Mouse (Mus musculus) forebrain, embryonic 14.5 days (tissue): ENCODE results near the gene Zfp524. TPM values are rescaled to one million over a fixed set of nuclear protein-coding genes. Genes with fewer than 3 reads are reported as not detected.

Source experiments
- ATAC-seq: fragments of 200-750 bp; cut with Nextera tagmentation; 2 replicates; pipeline ENCODE4 v1.8.0; 2017; ENCODE audit warnings: mild to moderate bottlenecking, moderate library complexity
- DNase-seq: peaks from one replicate; pipeline ENCODE4 v3.0.0-alpha.2; 2015; ENCODE audit warnings: low spot score
- H3K27ac ChIP-seq: fragments of 300-500 bp; sonication (generic); 2 replicates; pipeline ENCODE4 v1.5.1; 2014; ENCODE audit warnings: low read depth, mild to moderate bottlenecking, control low read depth, low read length, moderate library complexity
- H3K27me3 ChIP-seq: fragments of 300-500 bp; sonication (generic); replicated peaks from 2 replicates; pipeline ENCODE4 v1.6.1; 2014; ENCODE audit warnings: low read length, control low read depth, mixed read lengths; ENCODE audit not compliant: control insufficient read depth, insufficient read depth
- H3K36me3 ChIP-seq: fragments of 300-500 bp; sonication (generic); 2 replicates; pipeline ENCODE4 v1.6.1; 2014; ENCODE audit warnings: low read length, control low read depth; ENCODE audit not compliant: control insufficient read depth, insufficient read depth
- H3K4me1 ChIP-seq: fragments of 300-500 bp; sonication (generic); 2 replicates; pipeline ENCODE4 v1.6.1; 2014; ENCODE audit warnings: antibody characterized with exemption, low read length, control low read depth; ENCODE audit not compliant: control insufficient read depth, insufficient read depth
- H3K4me2 ChIP-seq: fragments of 300-500 bp; sonication (generic); 2 replicates; pipeline ENCODE4 v1.6.1; 2014; ENCODE audit warnings: mild to moderate bottlenecking, control low read depth, low read length
- H3K4me3 ChIP-seq: fragments of 300-500 bp; sonication (generic); 2 replicates; pipeline ENCODE4 v1.5.1; 2014; ENCODE audit warnings: low read depth, low read length, control low read depth
- H3K9ac ChIP-seq: fragments of 300-500 bp; sonication (generic); 2 replicates; pipeline ENCODE4 v1.6.1; 2014; ENCODE audit warnings: mild to moderate bottlenecking, low read length, control low read depth, moderate library complexity
- H3K9me3 ChIP-seq: fragments of 300-500 bp; sonication (generic); replicated peaks from 2 replicates; pipeline ENCODE4 v1.6.1; 2016; ENCODE audit warnings: low read length, control low read depth, mixed read lengths; ENCODE audit not compliant: control insufficient read depth
- WGBS: fragments of 180-500 bp; shearing (Covaris S2); extraction: QIAGEN DNeasy Blood & Tissue Kit; methylation state at CpG from one replicate; pipeline ENCODE4 v1.1.7; 2014; 5-methylcytosine and 5-hydroxymethylcytosine counted together
- polyA plus RNA-seq: library from polyadenylated mRNA; unstranded; fragments of >200 nt; fragmentation: Nextera tagmentation; extraction: Ambion mirVana; gene quantifications from 2 replicates; pipeline ENCODE4 v1.2.1, GENCODE M21; 2014

Gene Zfp524
- polyA plus RNA-seq, 1 experiment from 2014 or later = 13.5 TPM

DNA sequence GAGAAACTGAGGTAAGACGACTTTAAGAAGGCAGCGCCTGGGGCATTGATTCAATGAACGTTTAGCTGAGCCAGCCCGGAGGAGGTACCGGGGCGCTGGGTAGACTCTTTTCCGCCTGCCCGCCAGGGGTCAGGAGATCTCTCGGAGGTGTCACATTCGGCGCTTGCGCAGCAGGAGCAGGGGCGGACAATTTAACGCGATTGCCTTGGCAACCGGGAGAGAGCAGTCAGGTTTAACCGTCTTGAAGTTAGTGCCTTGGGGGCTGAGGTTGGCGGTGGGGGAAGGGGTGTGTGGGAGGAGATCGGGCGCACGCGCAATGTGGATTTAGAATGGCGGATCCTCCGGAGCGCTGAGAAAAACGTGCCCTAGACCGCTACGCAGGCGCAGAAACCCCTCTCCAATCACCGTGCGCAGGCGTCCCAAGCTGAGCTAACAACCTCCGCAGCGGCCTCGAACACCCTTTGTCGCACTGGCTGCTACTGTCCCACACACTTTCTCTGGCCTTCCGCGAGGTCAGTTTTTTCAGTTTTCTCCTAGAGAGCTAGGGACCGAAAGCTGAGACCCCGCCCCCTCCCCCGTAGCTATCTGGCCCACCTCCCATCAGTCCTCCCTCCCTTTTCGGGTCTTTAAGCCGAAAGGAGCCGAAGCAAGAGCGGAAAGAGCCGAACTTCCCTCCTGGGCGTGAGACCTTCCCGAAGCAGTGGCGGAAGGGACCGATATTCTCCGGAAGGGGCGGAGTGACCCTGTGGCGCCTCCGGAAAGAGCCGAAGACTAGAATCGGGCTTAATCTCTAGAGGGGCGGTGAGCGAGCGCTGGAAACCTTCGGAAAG lies 46.9 kb downstream of the Zfp524 start:
- ATAC-seq (peak; percentile 91), DNase-seq (peak; percentile 100)
- peaks cover 19% of the 10 kb centered on the region for H3K27me3 ChIP-seq
- peak overlapping the region; percentile 93 for H3K9ac ChIP-seq
- peak overlapping the region; percentile 98 for H3K27ac ChIP-seq
- WGBS = under 1% methylated on average over 60 of the region's 60 CpGs
- no peaks in the 10 kb centered on the region for H3K9me3 ChIP-seq
- H3K4me3 ChIP-seq = peak overlapping the region; percentile 77
- peak overlapping the region; percentile 73 for H3K4me2 ChIP-seq
- H3K36me3 ChIP-seq = peaks cover 6% of the 10 kb centered on the region; the same call in 1 of the 2 replicates
- peaks cover 24% of the 10 kb centered on the region for H3K4me1 ChIP-seq

DNA sequence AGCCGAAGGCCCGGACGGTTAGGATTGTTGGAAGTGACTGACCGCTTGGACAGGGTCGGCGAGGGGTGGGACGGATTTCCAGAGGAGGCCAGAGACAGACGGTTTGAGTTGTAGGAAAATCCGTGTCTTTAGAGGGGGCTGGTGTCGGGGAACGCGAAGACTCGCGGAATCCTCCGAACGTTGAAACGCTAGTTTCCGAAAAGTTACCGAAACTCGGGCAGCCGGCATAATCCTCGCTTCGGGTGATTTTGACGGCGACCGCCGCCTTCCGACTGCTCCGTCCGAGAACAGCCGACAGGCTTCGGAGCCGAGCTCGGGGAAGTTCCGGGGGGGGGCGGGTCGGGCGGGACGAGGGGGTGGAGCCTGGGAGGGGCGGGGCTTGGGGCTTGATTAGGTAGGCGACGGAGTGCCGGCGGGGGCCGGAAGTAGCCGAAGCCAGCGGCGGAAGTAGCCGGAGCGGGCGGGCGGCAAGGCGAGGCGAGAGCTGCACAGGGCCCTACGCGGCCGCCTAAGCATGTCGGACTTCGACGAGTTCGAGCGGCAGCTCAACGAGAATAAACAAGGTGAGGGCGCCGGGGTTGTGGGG lies 47.7 kb downstream of the Zfp524 start, which contains the start of gene U2af2:
U2af2 (plus strand) TSS at position 370 of the 586 bp plus-strand sequence.
- Histone ChIP-seq H3K27me3 (peaks cover 13% of the 10 kb centered on the region; the same call in 1 of the 2 replicates), H3K4me3 (peak within 1 kb of the TSS; percentile 77), H3K9me3 (no peaks in the 10 kb centered on the region), H3K27ac (peak within 1 kb of the TSS; percentile 98), H3K4me1 (peaks cover 23% of the 10 kb centered on the region), H3K4me2 (peak within 1 kb of the TSS; percentile 73), H3K36me3 (peaks cover 13% of the 10 kb centered on the region), H3K9ac (peak within 1 kb of the TSS; percentile 93)
- DNase-seq = peak; percentile 95
- peak; percentile 81 for ATAC-seq
- under 1% methylated on average over 58 of the region's 65 CpGs for WGBS

DNA sequence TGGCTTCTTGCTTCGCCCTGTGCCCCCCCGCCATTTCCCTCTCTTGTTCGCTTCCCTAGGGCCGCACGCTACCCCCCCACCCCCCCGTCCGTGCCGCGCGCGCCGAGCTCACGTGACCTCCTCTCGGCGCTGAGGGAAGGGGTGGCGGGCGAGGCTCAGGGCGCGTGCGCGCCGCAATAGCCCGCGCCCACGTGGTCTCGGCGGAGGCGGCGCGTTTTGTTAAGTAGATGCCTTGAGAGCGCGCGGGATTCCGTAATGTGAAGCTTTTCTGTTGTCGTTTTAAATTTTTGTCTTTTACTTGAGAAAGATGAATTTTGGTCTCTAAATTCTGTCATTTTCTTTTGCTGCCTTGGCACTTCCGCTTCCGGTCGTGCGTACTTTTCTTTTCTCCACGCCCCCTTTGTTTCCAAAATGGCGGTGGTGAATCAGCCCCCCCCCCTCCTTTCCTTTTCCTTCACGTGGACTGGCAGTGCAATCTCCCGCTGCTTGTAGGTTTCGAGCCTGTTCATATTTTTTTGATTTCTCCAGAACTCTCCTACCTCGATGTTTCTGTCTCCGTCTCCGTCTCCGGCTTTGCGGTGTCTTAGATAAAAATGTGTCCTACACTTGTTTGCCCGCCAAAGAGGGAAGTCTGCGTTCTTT lies 48.3 kb downstream of the Zfp524 start:
- peaks cover 7% of the 10 kb centered on the region; the same call in 1 of the 2 replicates for H3K27me3 ChIP-seq
- peaks cover 19% of the 10 kb centered on the region for H3K4me1 ChIP-seq
- DNase-seq (peak; percentile 94), ATAC-seq (peak; percentile 45)
- peak overlapping the region; percentile 98 for H3K27ac ChIP-seq
- WGBS = under 1% methylated on average over 45 of the region's 51 CpGs
- H3K4me3 ChIP-seq = peak overlapping the region; percentile 77
- peak overlapping the region; percentile 73 for H3K4me2 ChIP-seq
- H3K36me3 ChIP-seq = peaks cover 19% of the 10 kb centered on the region
- H3K9me3 ChIP-seq = no peaks in the 10 kb centered on the region
- H3K9ac ChIP-seq = peak overlapping the region; percentile 93

DNA sequence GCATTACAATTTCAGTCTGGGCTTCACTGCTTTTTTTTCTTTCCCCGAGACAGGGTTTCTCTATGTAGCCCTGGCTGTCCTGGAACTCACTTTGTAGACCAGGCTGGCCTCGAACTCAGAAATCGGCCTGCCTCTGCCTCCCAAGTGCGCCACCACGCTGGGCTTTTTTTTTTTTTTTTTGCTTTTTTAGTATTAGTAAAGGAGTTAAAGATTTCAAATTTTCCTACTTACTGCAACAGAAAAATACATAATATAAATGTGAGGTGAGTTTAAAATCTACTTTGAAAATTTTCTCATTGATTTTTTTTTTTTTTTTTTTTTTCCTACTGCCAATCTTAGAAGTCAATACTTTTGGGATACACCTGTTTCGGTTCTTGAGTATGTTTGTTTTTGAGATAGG lies 50.7 kb downstream of the Zfp524 start:
- Histone ChIP-seq H3K27ac (no peak overlapping the region), H3K27me3 (no peaks in the 10 kb centered on the region), H3K4me3 (no peak overlapping the region), H3K4me2 (no peak overlapping the region), H3K9ac (no peak overlapping the region), H3K9me3 (no peaks in the 10 kb centered on the region), H3K36me3 (peaks cover 43% of the 10 kb centered on the region), H3K4me1 (peaks cover 15% of the 10 kb centered on the region)
- DNase-seq (no peak), ATAC-seq (no peak)
- WGBS = 95% methylated on average over 6 of the region's 6 CpGs

Other genes starting within 250 kb of the Zfp524 start
- gene Fam71e2, start 243.1 kb upstream of the Zfp524 start, polyA plus RNA-seq = not detected in 2 replicates
- gene Il11, start 231.6 kb upstream of the Zfp524 start, polyA plus RNA-seq = 0.21 and 0.32 TPM in 2 replicates
- gene Tmem190, start 231.5 kb upstream of the Zfp524 start, polyA plus RNA-seq = not detected in 2 replicates
- gene Tmem238, start 224.8 kb upstream of the Zfp524 start, polyA plus RNA-seq = 1.5 and 1.7 TPM in 2 replicates
- 179 and 182 TPM in 2 replicates for gene Rpl28, start 221.5 kb upstream of the Zfp524 start, polyA plus RNA-seq
- 378 and 472 TPM in 2 replicates for gene Ube2s, start 201.8 kb upstream of the Zfp524 start, polyA plus RNA-seq
- gene Shisa7, start 169.7 kb upstream of the Zfp524 start, polyA plus RNA-seq = 5.8 and 7.7 TPM in 2 replicates
- gene Isoc2b, start 144.2 kb upstream of the Zfp524 start, polyA plus RNA-seq = 3.3 and 4.3 TPM in 2 replicates
- 0.53 and 0.59 TPM in 2 replicates for gene Isoc2a, start 137.3 kb upstream of the Zfp524 start, polyA plus RNA-seq
- gene Gm36210, start 107.9 kb upstream of the Zfp524 start, polyA plus RNA-seq = 0.33 and 0.44 TPM in 2 replicates
- gene Zfp628, start 99.2 kb upstream of the Zfp524 start, polyA plus RNA-seq = 3.6 and 3.8 TPM in 2 replicates
- gene Nat14, start 92.4 kb upstream of the Zfp524 start, polyA plus RNA-seq = 9.8 and 17.7 TPM in 2 replicates
- gene Ssc5d, start 88.6 kb upstream of the Zfp524 start, polyA plus RNA-seq = 0.23 and 0.41 TPM in 2 replicates
- not detected in 2 replicates for gene Sbk2, start 50.0 kb upstream of the Zfp524 start, polyA plus RNA-seq
- 0.39 and 0.42 TPM in 2 replicates for gene Sbk3, start 43.2 kb upstream of the Zfp524 start, polyA plus RNA-seq
- gene Zfp579, start 18.3 kb upstream of the Zfp524 start, polyA plus RNA-seq = 37.9 and 52.9 TPM in 2 replicates
- gene Fiz1, start 282 bp downstream of the Zfp524 start, polyA plus RNA-seq = 34.3 and 42.8 TPM in 2 replicates
- gene Gm44973, start 1.1 kb downstream of the Zfp524 start, polyA plus RNA-seq = 0.59 and 1.9 TPM in 2 replicates
- 5.4 and 5.9 TPM in 2 replicates for gene Zfp865, start 6.0 kb downstream of the Zfp524 start, polyA plus RNA-seq
- 36.1 and 45.5 TPM in 2 replicates for gene Ccdc106, start 6.1 kb downstream of the Zfp524 start, polyA plus RNA-seq
- not detected in 2 replicates for gene 4632433K11Rik, start 19.7 kb downstream of the Zfp524 start, polyA plus RNA-seq
- gene Zfp784, start 24.0 kb downstream of the Zfp524 start, polyA plus RNA-seq = 6.2 and 6.3 TPM in 2 replicates
- gene Zfp580, start 37.1 kb downstream of the Zfp524 start, polyA plus RNA-seq = 54.5 and 64.9 TPM in 2 replicates
- 124 and 133 TPM in 2 replicates for gene U2af2, start 47.7 kb downstream of the Zfp524 start, polyA plus RNA-seq
- gene Epn1, start 65.8 kb downstream of the Zfp524 start, polyA plus RNA-seq = 71.3 and 89.0 TPM in 2 replicates
- not detected in 2 replicates for gene Rfpl4, start 102.5 kb downstream of the Zfp524 start, polyA plus RNA-seq
- 0.29 and 0.38 TPM in 2 replicates for gene Rasl2-9, start 111.5 kb downstream of the Zfp524 start, polyA plus RNA-seq
- not detected in 2 replicates for gene Vmn1r55, start 135.3 kb downstream of the Zfp524 start, polyA plus RNA-seq
- not detected in 2 replicates for gene Vmn1r56, start 182.3 kb downstream of the Zfp524 start, polyA plus RNA-seq
- gene Vmn1r57, start 204.1 kb downstream of the Zfp524 start, polyA plus RNA-seq = not detected in 2 replicates